Mouse (Mus musculus) liver, embryonic 16.5 days (tissue): ENCODE results near the gene Dusp10. TPM values are rescaled to one million over a fixed set of nuclear protein-coding genes. Genes with fewer than 3 reads are reported as not detected.
A peak's percentile ranks its signal among the peaks of the same experiment; 100 is the strongest.

ENCODE experiments used
- ATAC-seq: fragments of 200-750 bp; cut with Nextera tagmentation; 2 replicates; pipeline ENCODE4 v1.8.0; 2017; ENCODE audit warnings: low read depth, mild to moderate bottlenecking, moderate number of reproducible peaks, moderate library complexity
- H3K27ac ChIP-seq: fragments of 300-500 bp; sonication (generic); 2 replicates; pipeline ENCODE4 v1.5.1; 2014; ENCODE audit warnings: mild to moderate bottlenecking, low read length
- H3K27me3 ChIP-seq: fragments of 300-500 bp; sonication (generic); 2 replicates; pipeline ENCODE4 v1.6.1; 2014; ENCODE audit warnings: low read depth, low read length, mixed read lengths; ENCODE audit not compliant: control insufficient read depth, insufficient read depth
- H3K36me3 ChIP-seq: fragments of 300-500 bp; sonication (generic); 2 replicates; pipeline ENCODE4 v1.6.1; 2014; ENCODE audit warnings: mild to moderate bottlenecking; ENCODE audit not compliant: control insufficient read depth, insufficient read depth
- H3K4me1 ChIP-seq: fragments of 300-500 bp; sonication (generic); 2 replicates; pipeline ENCODE4 v1.6.1; 2014; ENCODE audit warnings: low read depth, low read length, mixed read lengths; ENCODE audit not compliant: control insufficient read depth
- H3K4me2 ChIP-seq: fragments of 300-500 bp; sonication (generic); 2 replicates; pipeline ENCODE4 v1.6.1; 2014; ENCODE audit warnings: low read depth, low read length, mixed read lengths
- H3K4me3 ChIP-seq: fragments of 300-500 bp; sonication (generic); 2 replicates; pipeline ENCODE4 v1.5.1; 2014; ENCODE audit warnings: low read depth, mild to moderate bottlenecking, low read length
- H3K9ac ChIP-seq: fragments of 300-500 bp; sonication (generic); 2 replicates; pipeline ENCODE4 v1.6.1; 2014; ENCODE audit warnings: low read depth, low read length
- H3K9me3 ChIP-seq: fragments of 300-500 bp; sonication (generic); replicated peaks from 2 replicates; pipeline ENCODE4 v1.6.1; 2016; ENCODE audit warnings: low read length; ENCODE audit not compliant: control insufficient read depth
- WGBS: fragments of 180-500 bp; shearing (Covaris S2); extraction: QIAGEN DNeasy Blood & Tissue Kit; methylation state at CpG from one replicate; pipeline ENCODE4 v1.1.7; 2014; ENCODE audit not compliant: insufficient replicate concordance; 5-methylcytosine and 5-hydroxymethylcytosine counted together
- polyA plus RNA-seq: library from polyadenylated mRNA; unstranded; fragments of >200 nt; fragmentation: Nextera tagmentation; extraction: Ambion mirVana; gene quantifications from 2 replicates; pipeline ENCODE4 v1.2.1, GENCODE M21; 2015

The Dusp10 gene
- polyA plus RNA-seq, 1 experiment from 2014 or later, result 2.9 TPM

DNA sequence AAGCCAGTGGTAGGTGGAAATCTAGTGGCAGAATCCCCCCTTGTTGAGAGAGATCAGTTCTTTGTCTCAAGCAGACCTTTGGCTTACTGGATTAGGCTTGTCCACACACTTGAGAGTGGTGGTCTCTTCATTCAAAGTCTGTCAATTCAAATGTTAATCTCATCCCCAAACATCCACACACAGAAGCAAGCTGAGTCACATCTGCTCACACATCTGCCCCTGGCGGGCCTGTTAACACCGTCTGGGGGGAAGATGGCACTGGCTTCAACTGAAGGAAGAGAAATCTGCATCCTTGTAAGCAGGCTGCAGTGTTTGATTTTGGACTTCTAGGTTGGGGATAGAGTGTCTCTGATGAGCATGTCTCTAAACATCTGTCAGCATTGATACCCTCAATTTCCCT, 10.9 kb downstream of the Dusp10 start:
- Histone ChIP-seq H3K27me3 (no peaks in the 10 kb centered on the region), H3K9me3 (no peaks in the 10 kb centered on the region), H3K9ac (no peak overlapping the region), H3K4me3 (no peak overlapping the region), H3K4me2 (no peak overlapping the region), H3K27ac (no peak overlapping the region), H3K4me1 (no peaks in the 10 kb centered on the region), H3K36me3 (no peaks in the 10 kb centered on the region)
- ATAC-seq, result no peak
- WGBS, result 61% methylated on average over 2 of the region's 2 CpGs

DNA sequence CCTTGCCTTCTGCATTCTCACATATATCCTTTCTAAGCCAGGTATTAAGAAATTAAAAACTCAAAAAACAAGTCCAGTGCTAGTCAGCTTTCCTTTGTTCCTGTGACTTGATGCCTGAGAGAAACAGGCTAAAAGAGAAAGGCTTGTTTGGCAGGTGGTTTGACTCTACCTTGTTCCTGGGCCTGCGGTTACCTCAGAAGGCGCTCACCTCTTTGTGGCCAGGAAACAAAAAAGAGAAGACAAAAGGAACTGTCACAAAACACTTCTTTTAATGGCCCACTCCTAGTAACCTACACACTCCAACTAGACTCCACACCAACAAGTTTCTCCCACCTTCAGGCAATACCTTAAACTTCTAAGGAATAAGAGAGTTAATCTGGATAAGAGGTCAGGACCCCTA, 11.5 kb downstream of the Dusp10 start:
- H3K4me1 ChIP-seq, result no peaks in the 10 kb centered on the region
- H3K4me2 ChIP-seq, result no peak overlapping the region
- ATAC-seq, result no peak
- no peaks in the 10 kb centered on the region for H3K9me3 ChIP-seq
- 72% methylated on average over 2 of the region's 2 CpGs for WGBS
- no peak overlapping the region for H3K9ac ChIP-seq
- H3K4me3 ChIP-seq, result no peak overlapping the region
- no peak overlapping the region for H3K27ac ChIP-seq
- H3K27me3 ChIP-seq, result no peaks in the 10 kb centered on the region
- H3K36me3 ChIP-seq, result no peaks in the 10 kb centered on the region

DNA sequence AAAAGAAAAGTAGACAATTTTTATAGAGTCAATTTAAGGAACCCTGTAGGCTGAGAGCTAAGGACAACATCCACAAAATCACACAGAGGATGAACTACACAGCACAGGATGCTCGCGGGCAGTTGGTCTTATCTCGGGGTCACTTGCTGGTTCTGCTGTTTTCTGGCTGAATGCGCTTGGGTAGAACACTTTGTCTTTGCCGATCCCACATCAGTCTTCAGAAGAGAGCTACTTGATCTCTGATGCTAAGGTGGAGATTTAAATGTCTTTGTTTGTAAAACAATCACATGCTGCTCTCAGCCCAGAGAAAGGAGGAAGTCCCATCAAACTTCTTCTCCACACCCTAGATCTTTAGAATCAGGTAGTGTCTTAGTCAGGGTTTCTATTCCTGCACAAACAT, 12.0 kb downstream of the Dusp10 start:
- Histone ChIP-seq H3K9me3 (no peaks in the 10 kb centered on the region), H3K27me3 (no peaks in the 10 kb centered on the region), H3K4me3 (no peak overlapping the region), H3K9ac (no peak overlapping the region), H3K36me3 (no peaks in the 10 kb centered on the region), H3K4me1 (no peaks in the 10 kb centered on the region), H3K27ac (no peak overlapping the region), H3K4me2 (no peak overlapping the region)
- no peak for ATAC-seq
- WGBS, result 63% methylated on average over 5 of the region's 5 CpGs

DNA sequence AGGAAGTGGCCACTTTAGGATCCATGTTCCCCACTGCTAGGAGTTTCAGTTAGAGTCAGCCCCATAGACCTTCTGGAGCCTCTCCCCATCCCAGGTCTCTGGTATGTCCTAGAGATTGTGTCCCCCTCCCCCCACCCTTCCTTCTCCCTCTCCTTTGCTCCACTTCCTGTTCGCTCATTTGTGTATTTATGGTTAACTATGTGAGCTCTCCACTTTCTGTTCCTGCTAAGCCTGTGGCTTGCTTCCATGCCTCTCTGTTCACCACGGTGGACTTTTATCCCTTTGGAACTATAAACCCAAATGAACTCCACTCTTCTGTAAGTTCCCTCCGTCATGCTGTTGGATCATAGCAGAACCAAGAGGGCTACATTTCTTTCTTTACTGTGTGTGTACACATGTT, 13.9 kb downstream of the Dusp10 start:
- H3K4me2 ChIP-seq, result no peak overlapping the region
- WGBS, result 53% methylated on average over 3 of the region's 3 CpGs
- H3K4me3 ChIP-seq, result no peak overlapping the region
- no peaks in the 10 kb centered on the region for H3K27me3 ChIP-seq
- no peak for ATAC-seq
- no peaks in the 10 kb centered on the region for H3K9me3 ChIP-seq
- no peaks in the 10 kb centered on the region for H3K36me3 ChIP-seq
- H3K4me1 ChIP-seq, result no peaks in the 10 kb centered on the region
- H3K9ac ChIP-seq, result no peak overlapping the region
- no peak overlapping the region for H3K27ac ChIP-seq

DNA sequence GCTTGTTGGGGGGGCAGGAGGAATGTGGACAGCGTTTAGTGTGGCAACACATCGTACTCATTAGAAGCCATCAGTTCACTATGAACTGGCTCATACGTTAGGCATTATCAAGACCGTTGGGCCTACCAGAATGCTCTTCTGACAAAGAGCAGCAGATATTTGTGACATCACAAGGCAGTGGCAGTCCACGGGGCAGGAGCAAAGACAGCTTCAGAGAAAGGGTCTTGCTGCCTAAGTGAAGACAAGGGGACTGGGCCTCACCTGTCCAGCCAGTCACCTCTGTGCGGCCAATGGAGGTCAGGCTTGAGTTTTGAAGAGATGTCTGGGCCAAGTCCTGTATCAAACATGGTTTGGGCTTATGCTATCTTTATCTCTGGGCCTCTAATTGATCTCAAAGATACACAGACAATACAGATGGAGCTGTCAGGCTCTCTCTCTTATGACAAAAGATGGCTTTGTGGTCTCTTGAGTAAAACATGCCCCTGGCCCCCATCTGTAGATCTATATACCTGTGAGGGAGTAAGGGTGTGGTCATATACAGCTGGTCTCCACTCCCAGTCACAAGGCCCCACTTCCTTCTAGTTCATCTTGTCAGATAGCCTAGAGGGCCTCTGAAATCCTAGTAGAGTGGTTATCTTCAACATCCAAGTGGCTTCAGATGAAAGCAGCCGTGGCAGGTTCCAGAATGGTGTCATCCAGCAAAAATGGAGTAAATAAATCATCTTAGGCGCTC, 17.1 kb downstream of the Dusp10 start:
- no peak overlapping the region for H3K9ac ChIP-seq
- H3K27ac ChIP-seq, result no peak overlapping the region
- no peaks in the 10 kb centered on the region for H3K36me3 ChIP-seq
- WGBS, result 67% methylated on average over 8 of the region's 8 CpGs
- ATAC-seq, result no peak
- no peaks in the 10 kb centered on the region for H3K9me3 ChIP-seq
- no peak overlapping the region for H3K4me3 ChIP-seq
- H3K4me1 ChIP-seq, result peaks cover 6% of the 10 kb centered on the region; the same call in 1 of the 2 replicates
- H3K27me3 ChIP-seq, result no peaks in the 10 kb centered on the region
- no peak overlapping the region for H3K4me2 ChIP-seq

DNA sequence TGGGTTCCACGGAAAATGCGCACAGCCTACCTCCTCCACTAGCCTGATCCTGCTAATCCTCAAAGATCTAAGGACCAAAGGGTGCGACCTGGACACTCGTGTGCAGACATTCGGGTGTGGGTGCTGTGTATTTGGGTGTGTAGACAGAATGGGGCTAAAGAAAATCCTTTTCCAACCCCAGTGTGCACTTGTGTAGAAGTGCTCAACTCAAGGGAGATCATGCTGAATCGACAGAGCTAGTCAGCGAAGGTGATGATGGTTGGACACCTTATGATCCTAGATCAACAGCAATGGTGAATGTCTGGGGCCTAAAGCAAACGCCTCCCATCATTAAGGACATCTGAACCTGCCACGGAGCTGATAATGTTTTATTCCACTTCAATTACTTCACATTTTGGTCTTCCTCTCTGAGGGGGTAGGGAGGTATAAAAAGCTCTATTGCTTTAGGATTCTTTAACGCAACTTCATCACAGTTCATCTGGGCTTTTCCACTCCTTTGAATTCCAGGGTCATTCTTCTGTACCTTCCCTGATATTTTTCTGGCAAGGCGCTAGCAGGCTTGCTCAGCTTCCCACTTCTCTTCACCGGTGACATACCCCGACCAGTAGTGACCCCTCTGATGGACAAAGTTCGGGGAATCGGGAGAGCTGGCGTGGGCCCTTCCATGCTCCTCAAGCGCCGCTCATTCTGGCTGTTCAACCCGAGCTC, 19.7 kb downstream of the Dusp10 start:
- ATAC-seq, result no peak
- H3K4me2 ChIP-seq, result peak overlapping the region; percentile 97
- H3K4me3 ChIP-seq, result peak overlapping the region; percentile 80
- H3K9ac ChIP-seq, result peak overlapping the region; percentile 90
- no peaks in the 10 kb centered on the region for H3K9me3 ChIP-seq
- no peaks in the 10 kb centered on the region for H3K27me3 ChIP-seq
- H3K4me1 ChIP-seq, result peaks cover 9% of the 10 kb centered on the region; the same call in 1 of the 2 replicates
- H3K36me3 ChIP-seq, result no peaks in the 10 kb centered on the region
- peak overlapping the region; percentile 91 for H3K27ac ChIP-seq
- 29% methylated on average over 19 of the region's 19 CpGs for WGBS

DNA sequence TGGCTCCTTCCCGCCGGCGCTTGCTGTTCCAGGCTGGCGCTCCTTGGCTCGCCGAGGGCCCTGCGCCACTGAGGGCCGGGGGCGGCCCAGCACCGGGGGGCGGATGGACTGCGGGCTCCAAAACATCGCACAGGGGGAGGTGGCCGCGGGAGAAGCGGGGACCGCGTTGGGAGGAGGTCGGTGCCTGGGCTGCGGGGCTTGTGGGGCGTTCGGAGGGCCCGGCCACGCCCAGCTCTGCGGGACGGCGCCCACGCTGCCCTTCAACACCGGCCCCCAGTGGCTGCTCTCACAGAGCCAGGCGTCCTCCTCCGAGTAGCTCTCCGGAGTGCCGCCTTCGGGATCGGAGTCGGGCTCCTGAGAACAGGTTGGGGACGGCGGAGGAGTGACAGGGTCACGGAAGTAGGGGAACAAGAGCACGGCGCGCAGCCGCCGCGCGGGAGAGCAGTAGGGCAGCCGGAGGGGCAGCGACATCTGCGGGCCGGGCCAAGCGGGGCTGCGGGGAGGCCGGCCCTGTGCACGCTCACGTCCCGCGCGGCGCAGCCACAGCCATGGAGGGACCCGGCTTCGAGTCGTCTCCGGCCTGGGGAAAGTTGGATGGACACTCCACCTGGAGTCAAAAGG, 20.4 kb downstream of the Dusp10 start:
- Histone ChIP-seq H3K4me3 (peak overlapping the region; percentile 80), H3K27ac (peak overlapping the region; percentile 91), H3K4me2 (peak overlapping the region; percentile 97), H3K9ac (peak overlapping the region; percentile 90), H3K36me3 (no peaks in the 10 kb centered on the region), H3K9me3 (no peaks in the 10 kb centered on the region), H3K4me1 (peaks cover 9% of the 10 kb centered on the region; the same call in 1 of the 2 replicates), H3K27me3 (no peaks in the 10 kb centered on the region)
- ATAC-seq, result peak; percentile 59
- under 1% methylated on average over 58 of the region's 63 CpGs for WGBS

DNA sequence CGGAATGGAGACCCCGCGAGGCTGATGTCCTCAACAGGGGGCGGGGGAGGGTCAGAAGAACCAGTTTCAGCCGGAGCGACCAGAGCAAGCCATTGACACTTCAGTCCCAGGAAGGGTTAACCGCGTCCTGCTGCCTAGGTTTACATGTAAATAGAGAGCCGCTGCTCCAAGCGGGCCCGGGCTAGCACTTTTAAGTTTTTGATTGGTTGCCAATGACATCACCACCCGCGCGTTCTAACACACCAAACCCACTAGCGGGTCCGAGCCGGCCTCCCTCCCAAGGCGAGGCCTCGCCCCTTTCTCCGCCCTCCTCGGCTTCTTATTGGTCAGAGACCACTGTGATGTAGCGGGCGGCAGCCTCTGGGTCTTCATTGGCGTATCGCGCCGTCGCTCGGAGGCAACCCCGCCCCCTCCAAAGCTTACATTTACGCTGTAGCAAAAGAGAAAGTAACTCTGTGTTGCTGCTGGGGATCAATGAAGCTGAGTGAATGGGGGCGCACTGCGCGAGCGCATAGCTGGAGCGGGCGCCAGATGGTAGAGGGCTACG, 21.0 kb downstream of the Dusp10 start, which contains the start of gene 1700056E22Rik:
TSS of gene 1700056E22Rik (minus strand) at position 291 of the 547 bp plus-strand sequence.
- H3K4me3 ChIP-seq, result peak within 1 kb of the TSS; percentile 80
- 0% methylated on average over 38 of the region's 38 CpGs for WGBS
- H3K36me3 ChIP-seq, result no peaks in the 10 kb centered on the region
- H3K4me2 ChIP-seq, result peak within 1 kb of the TSS; percentile 97
- no peaks in the 10 kb centered on the region for H3K9me3 ChIP-seq
- peak; percentile 99 for ATAC-seq
- H3K27me3 ChIP-seq, result no peaks in the 10 kb centered on the region
- H3K4me1 ChIP-seq, result peaks cover 9% of the 10 kb centered on the region; the same call in 1 of the 2 replicates
- peak within 1 kb of the TSS; percentile 91 for H3K27ac ChIP-seq
- H3K9ac ChIP-seq, result peak within 1 kb of the TSS; percentile 90
